Mouse (Mus musculus) C2C12 (cell line): ENCODE data around the gene Tcte2.

Experiments used
- CEBPB ChIP-seq: IDR thresholded peaks from one replicate; pipeline ENCODE4 v1.6.1; 2011; ENCODE audit warnings: low read depth, mild to moderate bottlenecking, control low read depth, moderate library complexity
- CTCF ChIP-seq: IDR thresholded peaks from one replicate; pipeline ENCODE4 v1.5.1; 2011; ENCODE audit not compliant: control insufficient read depth, insufficient read depth, insufficient read length
- FOSL1 ChIP-seq: IDR thresholded peaks from one replicate; pipeline ENCODE4 v1.8.0; 2011; ENCODE audit warnings: mild to moderate bottlenecking, low read length; ENCODE audit not compliant: poor library complexity, insufficient read depth, severe bottlenecking
- MAX ChIP-seq: IDR thresholded peaks from one replicate; pipeline ENCODE4 v1.6.1; 2011; ENCODE audit warnings: mild to moderate bottlenecking, control low read depth
- MYOD1 ChIP-seq: IDR thresholded peaks from one replicate; pipeline ENCODE4 v1.6.1; 2011; ENCODE audit warnings: low read depth; ENCODE audit not compliant: control insufficient read depth, insufficient read length
- MYOG ChIP-seq: IDR thresholded peaks from one replicate; pipeline ENCODE4 v1.6.1; 2011; ENCODE audit not compliant: control insufficient read depth, insufficient read length; ENCODE audit errors: extremely low read depth
- USF1 ChIP-seq: IDR thresholded peaks from one replicate; pipeline ENCODE4 v1.6.1; 2011; ENCODE audit warnings: low read depth, mild to moderate bottlenecking, control low read depth, moderate library complexity

DNA sequence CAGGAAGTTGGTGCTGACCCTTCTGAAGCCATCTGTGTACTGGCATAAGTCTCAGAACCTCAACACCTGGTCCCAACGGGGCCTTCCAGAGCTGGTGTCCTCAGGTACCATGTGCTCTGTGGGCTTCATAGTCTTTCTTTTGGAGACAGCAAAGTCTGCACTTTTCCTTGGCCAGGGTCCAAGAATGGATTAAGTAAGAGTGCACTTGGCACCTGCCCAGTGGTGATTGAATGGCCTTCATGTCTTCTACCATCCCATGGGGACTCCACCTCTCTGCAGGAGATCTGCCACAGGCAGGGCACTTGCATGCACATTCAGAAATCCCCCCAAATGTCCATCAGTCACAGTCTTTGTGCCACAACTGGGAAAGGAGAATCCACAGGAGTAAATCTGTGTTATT lies 74.0 kb downstream of the Tcte2 start:
- TF ChIP-seq USF1 (no peak), CTCF (no peak), MAX (no peak), CEBPB (no peak), MYOD1 (no peak), FOSL1 (no peak), MYOG (no peak)
